Comparison of ENCODE assay signal across 11 mouse cellular contexts in the genomic region with DNA sequence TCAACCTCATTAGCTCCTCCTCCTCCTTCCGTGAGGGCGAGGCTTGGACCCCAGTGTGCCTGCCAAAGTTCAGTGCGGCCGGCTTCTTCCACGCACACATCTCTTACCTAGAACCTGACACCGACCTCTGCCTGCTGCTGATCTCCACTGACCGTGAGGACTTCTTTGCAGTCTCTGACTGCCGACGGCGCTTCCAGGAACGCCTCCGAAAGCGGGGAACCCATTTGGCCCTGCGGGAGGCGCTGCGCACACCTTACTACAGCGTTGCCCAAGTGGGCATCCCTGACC. TPM values are rescaled to one million over a fixed set of nuclear protein-coding genes. Genes with fewer than 3 reads are reported as not detected.
DNase-seq lines count a peak whose midpoint lies in the region; ATAC-seq and TF ChIP-seq lines count a peak whose summit lies in the region.
"Had no signal": no experiment of that assay in that cellular context is flagged by ENCODE, and none has a peak within 500 bp of the region (broad histone marks: within the 10 kb centered on the region; RNA-seq: fewer than 3 reads in every experiment).

No protein-coding gene starts in this region.

- no peak; the same call in 1 of the 2 replicates for TF ChIP-seq CTCF in layer of hippocampus, adult 2 months (conservative IDR thresholded peaks at IDR 0.05)

- no peak overlapping the region for H3K27ac ChIP-seq in layer of hippocampus, adult 2 months
- H3K27ac ChIP-seq in forebrain, embryonic 12.5 days = no peak overlapping the region
- no peak overlapping the region for H3K27ac ChIP-seq in limb, embryonic 12.5 days
- H3K27ac ChIP-seq in neural tube, embryonic 15.5 days (replicated peaks) = no peak overlapping the region

- peaks cover 19% of the 10 kb centered on the region for H3K4me1 ChIP-seq in forebrain, embryonic 12.5 days
- peaks cover 22% of the 10 kb centered on the region for H3K4me1 ChIP-seq in limb, embryonic 12.5 days (replicated peaks)
- H3K4me1 ChIP-seq in neural tube, embryonic 15.5 days = peaks cover 24% of the 10 kb centered on the region

- ATAC-seq in forebrain, embryonic 12.5 days (ENCODE audit: low FRiP score) = no peak; the same call in 1 of the 2 replicates
- ATAC-seq in limb, embryonic 12.5 days (ENCODE audit: insufficient number of reproducible peaks, insufficient read depth, low FRiP score, low TSS enrichment, low read depth) = no peak; the same call in 1 of the 2 replicates
- ATAC-seq in neural tube, embryonic 15.5 days (ENCODE audit: low FRiP score) = no peak

- 9% methylated on average over 17 of the region's 17 CpGs for WGBS in forebrain, embryonic 12.5 days
- 11% methylated on average over 17 of the region's 17 CpGs for WGBS in limb, embryonic 12.5 days
- 13% methylated on average over 17 of the region's 17 CpGs for WGBS in neural tube, embryonic 15.5 days

- H3K9me3 ChIP-seq in forebrain, embryonic 12.5 days = no peaks in the 10 kb centered on the region
- no peaks in the 10 kb centered on the region for H3K9me3 ChIP-seq in limb, embryonic 12.5 days
- no peaks in the 10 kb centered on the region for H3K9me3 ChIP-seq in neural tube, embryonic 15.5 days (replicated peaks)

- DNase-seq in layer of hippocampus, adult 2 months (ENCODE audit: low spot score in 2 of 2) = no peak
- no peak for DNase-seq in layer of hippocampus, postnatal 25 days (ENCODE audit: extremely low spot score in 1 of 2, low spot score in 1 of 2)
- no peak for DNase-seq in frontal cortex, postnatal 25 days (ENCODE audit: low spot score in 2 of 2)
- DNase-seq in cerebellum, postnatal 14 days = no peak
- DNase-seq in yolk sac, embryonic 10.5 days (ENCODE audit: low spot score) = no peak

- H3K27me3 ChIP-seq in forebrain, embryonic 12.5 days = peaks cover 53% of the 10 kb centered on the region
- peaks cover 26% of the 10 kb centered on the region for H3K27me3 ChIP-seq in limb, embryonic 12.5 days
- H3K27me3 ChIP-seq in neural tube, embryonic 15.5 days (replicated peaks) = peaks cover 12% of the 10 kb centered on the region

- peak overlapping the region; percentile 49 for H3K4me3 ChIP-seq in layer of hippocampus, adult 2 months
- peak overlapping the region; percentile 31 for H3K4me3 ChIP-seq in forebrain, embryonic 12.5 days (replicated peaks)
- peak overlapping the region; percentile 39 for H3K4me3 ChIP-seq in limb, embryonic 12.5 days (replicated peaks)
- no peak overlapping the region for H3K4me3 ChIP-seq in neural tube, embryonic 15.5 days (replicated peaks)

- no peak overlapping the region for H3K9ac ChIP-seq in forebrain, embryonic 12.5 days
- no peak overlapping the region for H3K9ac ChIP-seq in limb, embryonic 12.5 days (replicated peaks)
- H3K9ac ChIP-seq in neural tube, embryonic 15.5 days (replicated peaks) = no peak overlapping the region

- peaks cover 5% of the 10 kb centered on the region; the same call in 1 of the 2 replicates for H3K36me3 ChIP-seq in forebrain, embryonic 12.5 days (replicated peaks)
- peaks cover 19% of the 10 kb centered on the region for H3K36me3 ChIP-seq in limb, embryonic 12.5 days
- H3K36me3 ChIP-seq in neural tube, embryonic 15.5 days = peaks cover 33% of the 10 kb centered on the region

- peak overlapping the region; percentile 57 for H3K4me2 ChIP-seq in forebrain, embryonic 12.5 days
- peak overlapping the region; percentile 71 for H3K4me2 ChIP-seq in limb, embryonic 12.5 days
- H3K4me2 ChIP-seq in neural tube, embryonic 15.5 days = peak overlapping the region; percentile 64

RNA-seq across cellular contexts. Expression of a gene that starts 5.1 kb away (rescaled TPM):
- total RNA-seq in layer of hippocampus, adult 2 months (2021) = 1 to 10 TPM; 1.3 to 2.4 TPM
- total RNA-seq in layer of hippocampus, postnatal 25 days (2021) = 1 to 10 TPM; 1.6 to 2.6 TPM
- polyA plus RNA-seq in forebrain, embryonic 12.5 days (2016; fragmentation: Nextera tagmentation; extraction: Ambion mirVana) = 1.3 and 1.8 TPM in 2 replicates
- polyA plus RNA-seq in limb, embryonic 12.5 days (2016; fragmentation: Nextera tagmentation; extraction: Ambion mirVana) = 2.5 and 3.1 TPM in 2 replicates
- polyA plus RNA-seq in neural tube, embryonic 15.5 days (2015; fragmentation: Nextera tagmentation; extraction: Ambion mirVana) = 3.4 and 4.3 TPM in 2 replicates

RNA-seq across cellular contexts. Expression of a gene that starts 13.6 kb away (rescaled TPM):
- total RNA-seq in layer of hippocampus, adult 2 months (2021) = 10 to 100 TPM; 26.9 to 27.6 TPM
- total RNA-seq in layer of hippocampus, postnatal 25 days (2021) = 10 to 100 TPM; 24.4 to 25.1 TPM
- polyA plus RNA-seq in forebrain, embryonic 12.5 days (2016; fragmentation: Nextera tagmentation; extraction: Ambion mirVana) = 16.0 and 17.7 TPM in 2 replicates
- polyA plus RNA-seq in limb, embryonic 12.5 days (2016; fragmentation: Nextera tagmentation; extraction: Ambion mirVana) = 10.4 and 12.9 TPM in 2 replicates
- polyA plus RNA-seq in neural tube, embryonic 15.5 days (2015; fragmentation: Nextera tagmentation; extraction: Ambion mirVana) = 23.0 and 23.3 TPM in 2 replicates

RNA-seq across cellular contexts. Expression of a gene that starts 26.7 kb away (rescaled TPM):
- total RNA-seq in layer of hippocampus, adult 2 months (2021) = not detected
- not detected for total RNA-seq in layer of hippocampus, postnatal 25 days (2021)
- not detected in 2 replicates for polyA plus RNA-seq in forebrain, embryonic 12.5 days (2016; fragmentation: Nextera tagmentation; extraction: Ambion mirVana)
- not detected in 2 replicates for polyA plus RNA-seq in limb, embryonic 12.5 days (2016; fragmentation: Nextera tagmentation; extraction: Ambion mirVana)
- polyA plus RNA-seq in neural tube, embryonic 15.5 days (2015; fragmentation: Nextera tagmentation; extraction: Ambion mirVana) = not detected in 2 replicates
- total RNA-seq: layer of hippocampus, postnatal 10 days; MEL had no signal
- polyA plus RNA-seq: spleen, adult 2 months had no signal

RNA-seq across cellular contexts. Expression of a gene that starts 28.5 kb away (rescaled TPM):
- 10 to 100 TPM; 60.7 to 70.3 TPM for total RNA-seq in layer of hippocampus, adult 2 months (2021)
- total RNA-seq in layer of hippocampus, postnatal 25 days (2021) = 10 to 100 TPM; 52.3 to 59.6 TPM
- polyA plus RNA-seq in forebrain, embryonic 12.5 days (2016; fragmentation: Nextera tagmentation; extraction: Ambion mirVana) = 136 and 137 TPM in 2 replicates
- 111 TPM in 2 replicates for polyA plus RNA-seq in limb, embryonic 12.5 days (2016; fragmentation: Nextera tagmentation; extraction: Ambion mirVana)
- 85.4 and 86.3 TPM in 2 replicates for polyA plus RNA-seq in neural tube, embryonic 15.5 days (2015; fragmentation: Nextera tagmentation; extraction: Ambion mirVana)

RNA-seq across cellular contexts. Expression of a gene that starts 33.9 kb away (rescaled TPM):
- total RNA-seq in layer of hippocampus, adult 2 months (2021) = 100 to 1,000 TPM; 532 to 547 TPM
- total RNA-seq in layer of hippocampus, postnatal 25 days (2021) = 100 to 1,000 TPM; 509 to 559 TPM
- polyA plus RNA-seq in forebrain, embryonic 12.5 days (2016; fragmentation: Nextera tagmentation; extraction: Ambion mirVana) = 12.2 and 14.8 TPM in 2 replicates
- polyA plus RNA-seq in limb, embryonic 12.5 days (2016; fragmentation: Nextera tagmentation; extraction: Ambion mirVana) = 11.3 and 12.7 TPM in 2 replicates
- polyA plus RNA-seq in neural tube, embryonic 15.5 days (2015; fragmentation: Nextera tagmentation; extraction: Ambion mirVana) = 43.3 and 49.1 TPM in 2 replicates
